In the genomic region with DNA sequence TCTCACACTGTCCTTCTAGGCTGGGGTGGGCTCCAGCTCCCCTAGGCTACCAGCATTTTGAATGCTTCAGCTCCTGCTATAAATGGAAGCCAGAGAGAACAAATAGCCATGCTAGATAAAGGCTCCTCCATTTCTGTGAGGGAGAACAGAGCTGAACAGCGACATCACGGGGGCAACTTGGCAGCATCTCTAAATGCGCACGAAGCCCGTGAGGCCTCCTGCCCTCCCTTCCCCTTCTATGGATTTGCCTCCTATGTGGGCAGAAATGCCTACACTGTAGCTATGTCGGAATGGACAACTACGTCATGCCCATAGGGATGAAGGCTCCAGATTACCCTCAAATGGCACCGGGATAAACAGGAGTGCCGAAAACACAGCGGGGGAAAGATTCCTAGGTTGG, we compare ENCODE assay signal across 13 mouse cellular contexts.
DNase-seq lines count a peak whose midpoint lies in the region; ATAC-seq lines count a peak whose summit lies in the region.
"Had no signal": no experiment of that assay in that cellular context is flagged by ENCODE, and none has a peak within 500 bp of the region (broad histone marks: within the 10 kb centered on the region; RNA-seq: fewer than 3 reads in every experiment).

No protein-coding gene starts in this region.

- no peak overlapping the region for H3K4me2 ChIP-seq in midbrain, embryonic 16.5 days (ENCODE audit: low read length)
- H3K4me2 ChIP-seq: liver, embryonic 11.5 days had no signal

- peak overlapping the region; percentile 59 for H3K27ac ChIP-seq in heart, embryonic 10.5 days
- H3K27ac ChIP-seq in midbrain, embryonic 16.5 days (ENCODE audit: low read length): peak overlapping the region; percentile 51; the same call in 1 of the 2 replicates

- H3K36me3 ChIP-seq in heart, embryonic 10.5 days: peaks cover 93% of the 10 kb centered on the region
- peaks cover 28% of the 10 kb centered on the region for H3K36me3 ChIP-seq in midbrain, embryonic 16.5 days (ENCODE audit: control insufficient read depth, insufficient read depth, low read length)

- intact Hi-C loops in heart, postnatal 36 days (cut with DNase I): loop anchor here (10.0 kb wide), 1 partner anchor 747 kb away; no protein-coding TSS in a partner anchor

- H3K4me3 ChIP-seq in heart, embryonic 10.5 days: no peak overlapping the region
- no peak overlapping the region for H3K4me3 ChIP-seq in midbrain, embryonic 16.5 days (ENCODE audit: low read depth, low read length)

- no peaks in the 10 kb centered on the region for H3K27me3 ChIP-seq in heart, embryonic 10.5 days (ENCODE audit: insufficient read depth, poor library complexity, severe bottlenecking)
- H3K27me3 ChIP-seq in midbrain, embryonic 16.5 days (ENCODE audit: control insufficient read depth, insufficient read depth, low read depth, low read length): no peaks in the 10 kb centered on the region
- H3K27me3 ChIP-seq: Patski had no signal

- H3K4me1 ChIP-seq in heart, embryonic 10.5 days: peaks cover 41% of the 10 kb centered on the region
- H3K4me1 ChIP-seq in midbrain, embryonic 16.5 days (ENCODE audit: control insufficient read depth, insufficient read depth, low read length): 0 out of 2 replicates have a peak, but pooled peaks cover 3% of the 10 kb centered on the region

- H3K9me3 ChIP-seq in heart, embryonic 10.5 days: no peaks in the 10 kb centered on the region
- H3K9me3 ChIP-seq in midbrain, embryonic 16.5 days (replicated peaks; ENCODE audit: control insufficient read depth, low read length, poor library complexity, severe bottlenecking): no peaks in the 10 kb centered on the region

- ATAC-seq in midbrain, embryonic 16.5 days: no peak
- ATAC-seq: lung, postnatal 0 days; Patski had no signal

- WGBS in heart, embryonic 10.5 days: 76% methylated on average over 10 of the region's 10 CpGs
- 85% methylated on average over 10 of the region's 10 CpGs for WGBS in midbrain, embryonic 16.5 days

- DNase-seq in heart, embryonic 10.5 days (ENCODE audit: low spot score): no peak
- DNase-seq in heart, postnatal 36 days: no peak
- peak; percentile 74 for DNase-seq in right cerebral cortex, adult 18-20 months
- DNase-seq in right cerebral cortex, postnatal 4 days: no peak
- DNase-seq in cerebellum, postnatal 4 days (ENCODE audit: low spot score in 2 of 2): no peak
- no peak for DNase-seq in Muller cell, postnatal 12 days (ENCODE audit: inconsistent ontology term)
- DNase-seq: cerebellum, postnatal 10 days; kidney, postnatal 14 days; thymus, postnatal 14 days had no signal

- H3K9ac ChIP-seq in midbrain, embryonic 16.5 days (ENCODE audit: low read depth, low read length): no peak overlapping the region
